Mouse (Mus musculus) embryo, embryonic 9.5 days (tissue): ENCODE measurements around the gene Ogn.
A peak's percentile ranks its signal among the peaks of the same experiment; 100 is the strongest.
"Not testable (repeated sequence)": the region's sequence is repeated elsewhere in the genome, so short reads cannot be mapped to it uniquely, and the experiment has no call there.

Source experiments
- DNase-seq: peaks from one replicate; pipeline ENCODE4 v3.0.0-alpha.2; 2017; ENCODE audit errors: extremely low spot score

Gene Ogn

DNA sequence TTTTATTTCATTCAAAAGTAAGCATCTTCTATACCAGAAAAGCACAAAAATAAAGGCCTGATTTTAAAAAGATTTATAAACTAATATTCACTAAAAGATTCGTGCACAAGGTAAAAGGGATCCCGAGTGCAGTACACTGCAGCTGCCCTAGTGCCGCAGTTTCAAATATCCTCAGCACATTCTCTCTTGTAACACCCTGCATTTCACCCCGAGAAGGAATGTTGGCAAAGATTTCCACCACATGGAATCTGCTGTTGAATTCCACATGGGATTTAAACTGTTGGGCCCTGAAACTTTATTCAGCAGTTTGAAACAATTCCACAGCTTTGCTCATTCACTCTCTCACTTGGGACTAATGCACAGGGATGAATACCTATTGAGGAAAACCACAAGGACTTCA is at the start of gene Ogn:
TSS of gene Ogn (plus strand) at position 333 of the 400 bp plus-strand sequence.
- DNase-seq = no peak

DNA sequence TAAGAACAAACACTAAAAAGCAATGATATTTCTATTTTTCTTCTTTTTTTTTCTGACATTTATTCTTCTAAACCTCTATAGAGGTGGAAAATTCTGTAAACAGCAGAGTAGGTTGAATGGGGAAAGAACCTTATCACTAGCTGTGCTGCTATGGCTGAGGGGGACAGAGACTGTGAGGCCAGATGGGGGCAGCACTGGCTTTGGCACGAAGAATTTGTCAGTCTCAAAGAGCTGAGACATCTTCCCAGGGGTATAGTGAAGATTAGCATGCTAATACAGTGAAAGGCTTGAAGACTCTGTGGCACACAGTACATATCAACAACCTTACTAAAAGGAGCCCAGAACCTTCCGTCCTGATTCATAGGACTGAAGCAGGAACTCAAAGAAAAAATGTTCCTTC is 48.7 kb upstream of the Ogn start:
- no peak for DNase-seq

DNA sequence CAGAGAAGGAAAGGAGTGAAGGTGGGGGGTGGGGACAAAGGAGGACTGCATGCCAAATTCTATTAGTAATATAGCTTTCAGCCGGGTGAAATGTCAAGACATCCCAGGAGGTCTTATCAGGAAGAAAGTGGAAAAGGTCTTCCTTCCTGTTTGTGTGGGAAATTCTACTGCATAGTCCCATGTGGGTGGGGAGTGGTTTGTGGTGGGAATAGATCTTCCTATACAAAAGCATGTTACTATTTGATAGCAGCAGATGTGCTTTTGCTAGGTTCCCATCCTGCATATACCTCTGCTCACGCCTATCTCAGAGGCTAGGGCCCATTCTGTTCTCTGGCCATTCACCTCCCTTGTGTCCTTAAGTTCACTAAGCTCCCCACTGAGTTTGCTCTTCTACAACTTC is 47.0 kb upstream of the Ogn start:
- no peak for DNase-seq

DNA sequence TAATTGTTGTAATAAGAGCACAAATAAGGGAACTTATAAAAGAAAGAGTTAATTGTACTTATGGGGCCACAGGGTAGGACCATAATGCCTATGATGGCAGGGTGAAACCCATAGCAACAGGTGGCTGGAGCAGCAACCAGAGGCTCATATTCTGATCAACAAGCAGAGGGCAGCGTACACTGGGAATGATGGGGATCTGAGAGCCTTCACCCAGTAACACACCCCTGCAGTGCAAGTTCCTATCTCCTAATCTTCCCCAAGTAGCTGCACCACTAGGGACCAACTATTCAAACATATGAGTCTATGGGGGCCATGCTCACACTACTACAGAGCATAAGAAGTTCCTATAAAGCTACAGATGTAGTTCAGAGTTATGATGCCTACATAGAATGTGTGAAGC is 43.5 kb upstream of the Ogn start:
- DNase-seq = no peak

DNA sequence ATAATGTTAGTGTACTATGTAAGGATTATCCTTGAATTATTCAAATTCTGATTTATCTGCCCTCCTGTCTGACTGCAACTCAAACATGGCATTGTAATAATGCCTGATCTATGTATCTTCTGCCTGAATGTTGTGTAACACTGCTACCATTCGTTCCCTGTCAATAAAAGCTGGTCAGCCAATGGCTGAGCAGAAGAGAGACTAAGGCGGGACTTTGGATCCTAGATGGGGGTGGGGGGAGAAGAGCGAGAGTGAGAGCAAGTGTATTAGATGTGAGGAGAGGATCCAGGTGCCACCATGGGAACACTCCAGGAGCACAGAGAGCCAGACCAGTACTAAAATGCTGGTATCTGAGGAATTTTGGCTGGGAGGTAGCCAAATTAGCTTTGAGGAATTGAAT is 37.5 kb upstream of the Ogn start:
- DNase-seq = no peak

DNA sequence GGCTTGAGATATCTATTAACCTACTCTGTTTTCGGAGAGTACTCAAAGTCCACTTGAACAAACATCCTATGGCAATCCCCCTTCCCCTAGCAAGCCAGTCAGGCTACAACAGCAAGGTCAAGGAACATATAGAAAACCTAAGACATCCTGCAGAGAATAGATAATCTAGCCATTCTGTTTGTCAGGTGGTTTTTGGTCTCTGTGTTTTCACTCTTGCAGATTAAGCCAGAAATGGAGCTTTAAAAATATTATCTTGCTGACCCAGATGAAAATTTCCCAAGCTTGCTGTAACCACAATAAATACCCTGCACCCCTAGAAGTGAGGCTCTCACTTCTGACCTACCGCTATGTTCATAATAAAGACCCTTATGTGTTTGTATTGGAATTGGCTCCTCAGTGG is 36.4 kb upstream of the Ogn start:
- no peak for DNase-seq

DNA sequence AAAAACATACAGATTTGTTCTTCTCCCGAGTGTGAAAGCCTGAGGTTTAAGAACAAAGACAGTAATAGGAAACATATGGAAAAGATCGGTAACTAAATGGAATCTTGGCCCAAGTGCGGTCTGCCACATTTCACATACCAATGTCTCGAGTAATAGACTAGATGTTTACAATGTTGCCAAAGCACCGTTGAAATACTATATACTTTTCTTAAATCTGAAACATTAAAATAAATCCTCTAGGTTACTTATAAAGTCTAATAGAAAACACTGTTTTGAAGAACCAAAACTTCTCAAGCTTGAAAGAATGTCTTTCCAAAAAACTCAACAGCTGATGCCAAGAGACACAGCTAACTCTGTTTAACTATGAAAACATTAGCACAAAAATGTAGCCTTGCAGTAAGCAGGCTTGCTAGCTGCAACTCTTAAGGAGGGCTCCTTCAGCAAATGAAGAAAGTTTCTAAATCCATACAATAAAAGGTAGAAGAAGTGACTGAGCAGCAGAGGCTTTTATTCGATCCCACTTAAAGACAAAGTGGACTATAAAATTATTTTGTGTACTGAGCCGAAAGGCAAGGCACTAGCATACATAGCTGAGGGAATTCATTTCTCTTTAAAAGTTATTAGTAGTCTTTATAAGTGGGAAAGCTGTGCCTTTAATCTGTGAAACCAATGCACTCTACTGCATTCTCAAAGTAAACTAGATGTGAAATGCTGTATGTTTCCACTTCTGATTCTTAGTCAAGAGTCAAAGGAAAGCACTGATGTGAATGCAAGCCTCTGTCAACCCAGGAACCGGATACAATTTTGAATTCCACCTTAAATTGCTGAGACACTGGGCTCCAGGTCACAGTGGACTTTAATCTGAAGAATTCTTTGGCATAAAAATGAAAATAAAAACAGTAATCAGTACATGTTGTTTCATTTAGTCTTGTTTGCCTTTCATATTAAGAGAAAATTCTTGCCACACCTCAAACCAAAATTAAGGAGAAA is 26.0 kb upstream of the Ogn start, which contains the start of gene Omd:
TSS of gene Omd (plus strand) at position 922 of the 990 bp plus-strand sequence.
- peak; percentile 10 for DNase-seq

DNA sequence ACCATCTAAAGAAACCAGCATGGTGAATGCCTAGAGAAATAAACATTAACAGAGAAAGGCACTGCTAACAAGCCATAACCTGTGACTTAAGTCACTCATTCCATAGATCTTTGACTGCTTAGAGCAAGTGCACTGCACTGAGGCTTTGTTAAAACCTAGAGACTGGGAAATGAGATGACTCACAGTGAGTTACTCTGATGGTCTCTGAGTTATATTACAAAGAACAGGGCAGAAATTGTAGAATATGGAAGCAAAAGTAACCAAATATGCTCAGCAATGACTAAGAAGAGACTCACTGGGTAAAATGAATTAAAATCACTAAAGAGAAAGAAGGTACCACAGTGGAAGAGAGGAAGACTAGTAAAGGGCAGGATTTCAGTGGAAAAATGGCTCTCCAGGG is 24.0 kb upstream of the Ogn start:
- DNase-seq = no peak

DNA sequence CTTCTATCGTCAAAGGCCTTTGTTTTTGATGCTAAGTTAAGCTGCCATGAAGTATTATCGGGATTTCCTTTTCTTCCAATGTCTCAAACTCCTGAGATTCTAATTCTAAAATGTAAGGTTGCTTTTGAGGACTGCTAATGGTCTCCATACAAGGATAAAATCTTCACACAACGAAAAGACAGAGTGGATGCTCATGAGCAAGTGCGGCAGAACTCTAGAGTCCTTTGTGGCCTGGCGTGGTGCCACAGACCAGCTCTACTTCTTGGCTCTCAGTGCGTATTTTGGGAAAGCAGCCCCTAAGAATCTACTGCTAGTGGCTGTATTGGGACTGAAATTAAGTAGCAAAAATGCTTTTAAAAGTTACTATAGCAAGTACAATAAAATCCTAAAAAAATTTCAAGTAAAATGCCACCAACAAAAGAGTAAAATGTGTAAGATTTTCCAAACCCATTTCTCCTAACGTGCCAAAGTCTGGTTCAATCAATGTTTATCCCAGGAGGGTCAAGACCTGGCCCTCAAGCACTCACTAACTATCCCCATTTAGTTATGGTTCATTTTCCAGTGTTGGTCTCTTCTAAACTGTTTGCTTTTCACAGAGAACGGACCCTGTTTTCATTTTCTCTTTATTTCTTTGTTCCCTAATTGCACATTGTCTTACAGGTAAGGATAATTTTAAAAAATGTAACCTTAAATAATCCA is 23.4 kb upstream of the Ogn start:
- no peak for DNase-seq

DNA sequence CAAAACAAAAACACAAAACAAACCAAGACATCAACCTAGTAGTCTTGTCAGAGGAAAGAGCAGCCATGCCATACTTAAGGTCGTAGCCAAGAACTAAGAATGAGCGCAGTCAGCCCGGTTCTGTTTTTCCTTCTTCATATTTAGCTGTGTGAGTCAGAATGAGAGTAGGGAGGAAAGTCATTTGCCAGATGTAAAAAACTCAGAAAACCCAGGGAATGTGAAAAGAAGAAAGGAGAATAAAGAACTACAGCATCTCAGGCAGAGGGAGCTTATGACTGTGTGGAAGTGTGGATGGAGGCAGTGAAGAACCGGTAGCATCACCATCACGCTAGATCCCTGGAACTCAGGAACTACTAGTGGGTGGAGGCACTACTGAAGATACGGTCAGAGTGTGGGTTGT is 21.8 kb upstream of the Ogn start:
- no peak for DNase-seq

DNA sequence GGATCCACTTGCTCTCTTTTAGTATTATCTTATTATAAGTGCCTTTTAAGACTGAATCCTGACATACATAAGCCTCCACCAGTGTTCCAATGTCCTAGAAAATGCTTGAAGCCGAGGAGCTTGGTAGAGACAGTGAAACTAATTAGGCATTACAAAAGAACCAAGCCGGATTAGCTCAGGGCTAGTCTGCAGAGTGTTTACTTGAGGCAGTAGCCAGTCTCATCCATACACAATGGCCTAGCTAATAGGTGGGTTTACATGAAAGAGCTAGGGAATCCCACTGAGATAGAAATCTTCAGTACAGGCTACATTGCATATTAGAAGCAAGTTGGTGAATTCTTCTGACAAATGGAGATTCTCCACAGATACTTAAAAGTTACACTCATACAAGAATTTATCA is 5.3 kb upstream of the Ogn start:
- not testable (repeated sequence) for DNase-seq

DNA sequence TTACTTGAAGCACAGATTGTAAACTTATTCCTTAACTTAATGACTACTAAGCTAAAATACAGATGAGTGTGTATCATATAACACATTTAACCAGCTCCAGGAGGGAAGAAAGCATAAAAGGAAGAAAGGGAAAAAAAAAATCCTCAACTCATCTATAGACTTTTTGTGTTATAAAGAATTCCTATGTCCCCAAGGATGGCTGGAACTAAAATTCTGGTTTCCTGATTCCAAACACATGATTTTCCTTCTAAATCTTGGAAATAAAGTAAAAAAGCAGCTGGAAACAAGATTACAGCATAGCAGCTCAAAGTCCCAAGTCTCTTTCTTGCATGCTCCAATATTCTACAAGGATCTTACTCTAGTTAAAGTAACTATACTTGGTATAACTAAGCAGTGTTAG is 4.2 kb upstream of the Ogn start:
- no peak for DNase-seq

DNA sequence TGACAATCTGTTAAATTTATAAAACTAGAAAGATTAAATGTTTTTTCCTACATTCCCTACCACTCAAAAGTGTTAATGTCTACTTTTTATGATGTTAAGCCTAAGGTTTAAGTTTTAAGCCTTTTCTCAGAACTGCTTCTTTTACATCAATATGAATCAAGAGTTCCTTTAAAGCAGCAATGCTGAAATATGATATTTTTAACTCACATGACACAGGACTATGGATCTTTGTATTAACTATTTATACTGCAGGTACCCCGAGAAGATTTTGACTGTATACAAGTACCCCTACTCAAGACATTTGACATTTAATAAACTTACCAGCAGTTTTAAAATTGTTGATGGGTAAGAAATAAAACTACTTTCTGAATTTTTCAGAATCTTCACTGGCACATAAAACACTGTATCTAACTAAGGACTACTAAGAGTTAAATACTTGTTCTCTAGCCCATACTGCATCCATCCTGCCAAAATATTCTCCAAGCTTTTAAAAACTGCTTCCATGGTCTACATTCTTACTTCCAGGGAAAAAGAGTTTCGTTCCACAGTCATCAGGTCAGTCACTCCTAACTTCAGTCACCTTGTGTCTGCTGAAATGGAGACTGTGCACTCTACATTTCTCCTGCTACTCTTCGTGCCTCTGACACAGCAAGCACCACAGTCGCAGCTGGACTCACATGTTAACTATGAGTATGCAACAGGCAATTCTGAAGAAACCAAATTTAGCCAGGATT is 910 bp downstream of the Ogn start:
- DNase-seq = no peak

DNA sequence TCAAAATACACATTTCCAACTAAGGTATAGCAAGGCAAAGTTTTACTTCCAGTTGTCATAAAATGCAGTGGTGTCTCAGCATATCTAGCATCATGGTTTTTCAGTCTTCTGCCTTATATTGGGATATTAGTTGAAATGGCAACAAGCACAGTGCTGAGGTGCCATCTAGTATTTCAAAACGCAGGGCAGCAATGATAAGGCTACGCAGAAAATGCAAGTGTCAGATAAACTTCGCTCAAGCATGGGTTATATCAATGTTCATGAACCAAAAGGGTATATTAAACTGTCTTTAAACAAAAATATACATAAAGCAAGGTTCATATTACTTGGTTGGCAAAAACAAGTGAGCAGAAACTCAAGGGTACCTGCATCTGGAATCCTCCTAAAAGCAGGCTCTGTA is 9.2 kb downstream of the Ogn start:
- no peak for DNase-seq

DNA sequence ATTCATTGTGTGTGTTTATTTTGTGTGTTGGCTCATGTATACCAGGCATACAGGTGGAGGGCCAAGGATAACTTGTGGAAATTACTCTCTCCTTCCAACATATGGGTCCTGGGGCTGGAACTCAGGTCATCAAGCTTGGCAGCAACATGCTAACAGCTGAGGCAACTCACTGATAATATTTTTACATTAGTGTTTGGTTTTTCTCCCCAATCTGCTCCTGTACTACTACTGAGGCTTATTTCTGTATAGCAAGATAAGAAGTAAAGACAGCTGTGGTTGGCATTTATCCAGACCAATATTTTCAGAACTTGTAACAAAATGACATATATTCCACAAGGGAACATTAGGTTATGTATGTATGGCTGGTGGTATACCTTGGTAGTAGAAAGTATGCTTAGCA is 10.5 kb downstream of the Ogn start:
- no peak for DNase-seq

DNA sequence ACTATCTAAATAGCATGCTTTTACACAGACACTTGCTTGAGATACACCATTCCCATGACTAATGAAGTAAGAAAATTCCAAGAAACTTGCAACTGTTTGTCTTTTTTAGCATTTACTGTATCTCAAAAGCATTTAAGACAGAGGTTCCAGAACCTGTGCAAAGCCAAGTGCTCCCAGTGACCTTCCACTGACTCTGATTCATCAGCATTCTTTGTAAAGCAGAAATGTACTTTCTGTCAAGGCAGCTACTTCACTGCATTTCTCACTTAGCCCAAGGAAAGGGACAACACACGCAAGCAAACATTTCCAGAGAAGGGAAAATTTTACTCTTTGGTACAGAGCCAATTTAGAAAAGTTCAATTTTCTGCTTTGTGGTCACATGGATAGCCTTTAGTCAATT is 15.4 kb downstream of the Ogn start:
- DNase-seq = no peak

DNA sequence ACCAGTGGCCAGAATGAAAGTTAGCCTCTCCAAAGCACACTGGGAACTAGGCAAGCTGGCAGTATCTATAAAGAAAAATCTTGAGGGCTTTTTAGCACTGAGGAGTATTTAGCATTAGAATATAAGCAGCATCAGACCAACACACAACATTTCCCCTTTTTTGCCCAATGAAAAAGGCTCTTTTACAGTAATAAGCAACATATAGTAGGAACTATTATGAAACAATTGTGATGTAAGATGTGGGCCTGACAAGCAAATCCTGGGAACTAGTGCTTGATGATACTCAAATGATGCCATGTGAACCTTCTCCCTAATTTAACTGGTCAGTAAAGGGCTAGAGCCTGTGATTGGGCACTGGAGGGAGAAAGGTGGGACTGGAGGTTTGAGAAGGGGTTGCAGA is 20.3 kb downstream of the Ogn start:
- DNase-seq = no peak

DNA sequence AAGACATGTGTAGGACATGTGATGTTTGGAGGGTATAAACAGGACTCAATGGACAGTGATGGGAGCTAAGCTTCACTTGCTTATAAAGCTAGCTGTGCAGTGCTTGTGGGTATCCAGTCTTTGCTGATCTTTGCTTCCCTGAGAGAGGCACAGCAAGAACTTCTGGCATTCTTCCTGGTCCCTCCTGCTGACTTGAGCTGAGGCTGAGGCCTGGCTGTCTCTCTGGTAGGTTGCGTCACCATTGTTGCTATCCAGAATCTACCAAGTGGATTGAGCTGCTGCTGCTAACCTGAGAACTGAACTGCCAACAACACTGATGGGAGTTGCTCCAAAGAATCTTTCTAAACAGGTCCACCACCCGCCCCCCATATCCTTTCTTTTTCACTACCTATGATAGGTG is 21.2 kb downstream of the Ogn start:
- DNase-seq = no peak

DNA sequence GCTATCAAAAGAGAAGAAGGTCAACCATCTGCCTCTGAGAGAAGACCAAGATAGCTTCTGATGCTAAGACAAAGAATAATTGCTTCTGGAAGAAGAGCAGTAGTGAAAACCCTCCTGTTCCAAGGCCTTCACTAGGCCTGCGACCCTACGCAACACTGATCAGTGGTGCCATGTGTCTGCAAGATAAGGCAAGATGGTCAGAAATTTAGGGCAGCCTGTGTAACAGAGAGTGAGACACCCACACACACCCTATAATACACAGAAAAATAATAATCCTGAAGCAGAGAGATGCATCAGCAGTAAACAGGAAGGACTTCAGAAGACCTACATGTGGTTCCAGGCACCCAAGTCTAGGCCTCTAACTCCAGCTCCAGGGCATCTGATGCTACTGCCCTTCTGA is 32.1 kb downstream of the Ogn start:
- DNase-seq = no peak

DNA sequence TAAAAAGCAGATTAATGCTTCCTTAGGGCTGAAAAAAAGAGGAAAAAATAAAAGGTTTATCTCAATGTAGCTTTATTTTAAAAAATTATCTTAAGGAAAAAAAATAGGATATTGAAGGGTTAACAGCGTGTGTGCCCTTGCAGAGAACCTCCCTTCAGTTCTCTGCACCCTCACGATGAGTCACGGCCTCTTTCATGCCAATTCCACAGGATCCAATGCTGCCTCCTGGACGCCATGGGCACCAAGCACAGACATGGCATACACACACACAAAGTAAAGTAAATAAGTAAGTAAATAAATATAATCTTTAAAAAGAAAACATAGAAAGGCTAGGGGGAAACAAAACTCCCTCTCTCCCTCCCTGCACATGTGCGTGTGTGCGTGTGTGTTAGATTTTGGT is 34.8 kb downstream of the Ogn start:
- DNase-seq = no peak

DNA sequence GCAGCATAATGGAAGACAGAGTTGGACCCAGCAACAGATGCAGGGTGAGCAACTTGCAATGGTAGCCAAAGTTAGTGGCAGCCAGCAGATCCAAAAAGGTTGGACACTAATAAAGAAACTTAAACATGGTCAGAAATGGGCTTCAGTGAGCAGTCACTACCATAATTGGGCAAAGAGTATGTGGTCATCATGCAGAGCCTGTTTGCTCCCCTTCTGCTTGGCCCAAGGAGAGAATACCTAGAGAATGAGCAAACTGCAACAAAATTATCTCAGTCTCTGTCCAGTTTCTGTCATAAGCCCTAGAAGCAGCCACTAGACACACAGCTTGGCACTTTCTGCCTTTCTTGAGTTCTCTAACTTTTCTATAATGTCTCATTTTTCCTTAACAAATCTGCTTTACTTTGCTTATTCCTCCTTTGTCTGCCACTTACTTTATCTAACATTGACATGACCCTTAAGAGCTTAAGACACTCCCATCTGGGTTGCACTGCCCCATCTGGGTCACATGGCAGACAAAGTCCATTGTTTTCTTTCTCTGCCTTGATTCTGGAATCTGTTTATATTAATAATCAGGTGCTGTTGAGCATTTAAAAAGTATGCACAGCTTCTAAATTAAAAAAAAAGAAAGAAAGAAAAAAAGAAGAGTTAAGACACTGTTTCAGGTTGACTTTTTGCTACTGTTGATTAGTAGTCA is 36.0 kb downstream of the Ogn start:
- DNase-seq = no peak
